Mouse (Mus musculus): ENCODE measurements around the gene Arl6ip1. TPM values are rescaled to one million over a fixed set of nuclear protein-coding genes. Genes with fewer than 3 reads are reported as not detected.

Gene Arl6ip1
- polyA plus RNA-seq (2012; rRNA removed; ENCODE audit: low replicate concordance): 17.7 and 49.5 TPM in 2 replicates

DNA sequence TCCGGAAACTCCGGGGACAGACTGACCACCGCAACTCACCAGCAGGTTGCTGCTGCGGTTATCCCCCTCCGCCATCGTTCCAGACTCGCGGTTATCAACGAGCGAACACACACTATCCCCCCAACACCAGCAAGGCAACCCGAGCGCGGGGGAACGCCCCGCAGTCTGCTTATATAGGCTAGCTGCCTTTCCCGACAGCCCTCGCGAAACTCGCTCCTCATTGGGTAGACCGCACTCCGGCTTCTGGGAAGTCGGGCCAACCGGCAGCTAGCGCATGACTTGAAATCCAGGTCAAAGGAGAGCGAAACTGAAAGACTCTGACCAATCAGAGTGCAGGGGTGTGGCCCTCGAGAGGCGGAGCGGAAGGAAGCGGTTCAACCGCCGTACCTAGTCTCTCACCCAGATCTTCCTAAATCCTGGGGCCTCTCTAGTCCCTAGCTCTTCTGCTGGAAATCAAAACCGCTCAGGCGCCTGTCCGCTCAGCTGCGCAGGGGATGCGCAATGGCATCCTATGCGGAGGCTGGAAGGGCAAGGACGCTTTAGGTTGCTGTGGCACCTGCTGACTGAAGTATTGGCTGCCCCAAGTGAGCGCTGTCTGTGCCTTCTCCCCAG lies at the start of gene Arl6ip1:
Arl6ip1 (minus strand) TSS at position 233 of the 612 bp plus-strand sequence.

DNA sequence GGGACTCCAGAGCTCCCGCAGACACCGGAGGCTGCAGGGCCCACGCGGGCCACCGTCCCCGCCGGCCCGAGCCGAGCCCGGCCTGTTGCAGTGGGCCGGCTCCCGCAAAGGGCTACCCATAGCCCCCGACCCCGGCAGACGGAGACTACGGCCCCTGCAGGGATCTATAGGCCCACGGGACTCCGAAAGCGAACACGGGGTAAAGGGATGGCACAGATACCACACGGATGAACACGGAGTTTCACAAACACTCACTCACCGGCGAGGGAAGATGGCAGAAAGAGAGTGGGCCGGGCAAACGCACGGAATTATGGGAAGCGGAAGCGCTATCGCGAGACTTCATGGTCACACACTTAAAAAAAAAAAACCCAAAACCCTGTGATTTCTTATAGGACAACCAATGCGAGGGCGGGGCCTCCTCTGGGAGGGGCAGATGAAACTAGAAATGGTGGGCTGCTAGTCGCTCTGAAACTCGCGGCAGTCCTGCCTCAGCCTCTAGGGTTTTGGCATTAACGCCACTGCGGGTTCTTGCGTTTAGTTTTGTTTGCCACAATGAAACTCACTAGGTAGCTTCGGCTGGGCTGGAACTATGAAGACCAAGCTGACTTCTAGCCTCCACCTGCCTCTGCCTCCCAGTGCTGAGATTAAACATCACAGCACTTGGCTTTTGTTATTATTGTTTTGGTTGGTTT lies 13.4 kb downstream of the Arl6ip1 start, which contains the start of gene Rps15a:
Rps15a (minus strand) TSS at position 312 of the 692 bp plus-strand sequence.

Other genes starting within 250 kb of the Arl6ip1 start
- 52.0 and 58.6 TPM in 2 replicates for gene Rps15a, start 13.5 kb downstream of the Arl6ip1 start, polyA plus RNA-seq (2012; rRNA removed; ENCODE audit: low replicate concordance)
- 8.4 and 11.5 TPM in 2 replicates for gene Smg1, start 114.0 kb upstream of the Arl6ip1 start, polyA plus RNA-seq (2012; rRNA removed; ENCODE audit: low replicate concordance)

Measured in duodenum, adult 2 months (tissue).